Mouse (Mus musculus) layer of hippocampus, postnatal 36 days (tissue): ENCODE data around the gene Gpr150. TPM values are rescaled to one million over a fixed set of nuclear protein-coding genes. Genes with fewer than 3 reads are reported as not detected.

Experiments used
- total RNA-seq, 2 experiments: library from RNA; stranded (reverse); gene quantifications; 2 replicates each; pipeline ENCODE4 v1.2.3; 2021

Gene Gpr150
- total RNA-seq, 2 experiments from 2014 or later = 1.6 to 2.4 TPM

Other genes with a start within 250 kb of the Gpr150 start
- gene Glrx, start 217.1 kb downstream of the Gpr150 start, total RNA-seq = 10 to 100 TPM; 41.5 to 45.6 TPM
- gene Rhobtb3, start 113.1 kb downstream of the Gpr150 start, total RNA-seq = 10 to 100 TPM; 16.7 to 17.7 TPM
- not detected for gene Spata9, start 89.8 kb downstream of the Gpr150 start, total RNA-seq
- 10 to 100 TPM; 15.8 to 20.8 TPM for gene Rfesd, start 38.3 kb downstream of the Gpr150 start, total RNA-seq
- 1 to 10 TPM; 5.1 to 6.8 TPM for gene Arsk, start 41.7 kb upstream of the Gpr150 start, total RNA-seq
- gene Ttc37, start 41.7 kb upstream of the Gpr150 start, total RNA-seq = 10 to 100 TPM; 20.9 to 24.4 TPM
- not detected for gene Fam81b, start 248.1 kb upstream of the Gpr150 start, total RNA-seq